Mouse (Mus musculus) myocyte (in vitro differentiated cells): ENCODE measurements around the gene Bckdk.

ENCODE experiments used
- CEBPB ChIP-seq: IDR thresholded peaks from 2 replicates; pipeline ENCODE4 v1.6.1; 2011; ENCODE audit warnings: mild to moderate bottlenecking, moderate library complexity; ENCODE audit not compliant: poor library complexity, insufficient read depth, severe bottlenecking
- E2F4 ChIP-seq: IDR thresholded peaks from one replicate; pipeline ENCODE4 v1.6.1; 2011; ENCODE audit warnings: mild to moderate bottlenecking, control low read depth, moderate library complexity; ENCODE audit not compliant: insufficient read depth
- MAX ChIP-seq: IDR thresholded peaks from one replicate; pipeline ENCODE4 v1.6.1; 2011; ENCODE audit warnings: low read depth, mild to moderate bottlenecking, control low read depth
- MYOD1 ChIP-seq, 3 experiments: IDR thresholded peaks; one replicate each; pipeline ENCODE4 v1.6.1; 2011; ENCODE audit warnings: control low read depth in 2 of 3, low read depth in 2 of 3, mild to moderate bottlenecking in 2 of 3, moderate library complexity in 1 of 3; ENCODE audit not compliant: insufficient read length in 2 of 3, control insufficient read depth in 1 of 3
- POLR2A ChIP-seq: IDR thresholded peaks from one replicate; pipeline ENCODE4 v1.6.1; 2011; ENCODE audit warnings: low read depth, mild to moderate bottlenecking, control low read depth, moderate library complexity; ENCODE audit not compliant: insufficient read length
- POLR2AphosphoS2 ChIP-seq: IDR thresholded peaks from one replicate; pipeline ENCODE4 v1.6.1; 2011; ENCODE audit warnings: low read depth, control low read depth; ENCODE audit not compliant: insufficient read length
- REST ChIP-seq: IDR thresholded peaks from one replicate; pipeline ENCODE4 v1.6.1; 2011; ENCODE audit warnings: mild to moderate bottlenecking, control low read depth, moderate library complexity; ENCODE audit not compliant: insufficient read depth, insufficient read length
- SRF ChIP-seq: IDR thresholded peaks from one replicate; pipeline ENCODE4 v1.6.1; 2011; ENCODE audit warnings: low read depth; ENCODE audit not compliant: control insufficient read depth, insufficient read length
- TCF12 ChIP-seq: IDR thresholded peaks from one replicate; pipeline ENCODE4 v1.6.1; 2011; ENCODE audit warnings: mild to moderate bottlenecking, control low read depth; ENCODE audit not compliant: poor library complexity, insufficient read depth, severe bottlenecking
- TCF3 ChIP-seq: IDR thresholded peaks from one replicate; pipeline ENCODE4 v1.6.1; 2011; ENCODE audit warnings: low read depth, control low read depth; ENCODE audit not compliant: insufficient read length
- USF1 ChIP-seq: IDR thresholded peaks from one replicate; pipeline ENCODE4 v1.6.1; 2011; ENCODE audit warnings: low read depth, mild to moderate bottlenecking, control low read depth, moderate library complexity

DNA sequence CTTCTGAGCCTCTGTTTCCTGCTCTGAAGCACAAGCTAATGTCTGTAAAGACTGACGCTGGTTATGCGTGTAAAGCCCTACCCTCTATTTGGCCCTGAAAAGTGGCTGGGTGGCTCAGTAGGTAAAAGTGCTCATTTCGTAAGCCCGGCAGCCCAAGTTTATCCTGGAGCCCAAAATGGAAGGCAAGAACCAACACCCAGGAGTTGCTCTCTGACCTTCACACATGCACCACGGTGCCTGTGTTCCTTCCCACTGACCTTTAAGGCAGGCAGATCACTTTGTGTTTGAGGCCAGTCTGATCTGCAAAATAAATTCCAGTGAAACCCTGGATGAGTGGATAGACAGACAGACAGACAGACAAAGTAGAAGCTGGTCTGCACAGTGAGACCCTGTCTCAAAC, 19.8 kb downstream of the Bckdk start:
- no peak for TF ChIP-seq MAX
- TF ChIP-seq POLR2A = no peak
- no peak for TF ChIP-seq USF1
- TF ChIP-seq TCF12 = no peak
- no peak for TF ChIP-seq TCF3
- TF ChIP-seq POLR2AphosphoS2 = no peak
- no peak for TF ChIP-seq E2F4
- TF ChIP-seq MYOD1 (IDR thresholded peaks at IDR 0.05; ENCODE audit: control insufficient read depth in 1 of 3, insufficient read length in 2 of 3, low read depth in 2 of 3) = no peak
- no peak for TF ChIP-seq SRF
- TF ChIP-seq CEBPB = no peak
- no peak for TF ChIP-seq REST
